ENCODE assay signal across 8 mouse cellular contexts in genomic region chr11:100960540-100960939, GRCm38 (mm10). TPM values are rescaled to one million over a fixed set of nuclear protein-coding genes. Genes with fewer than 3 reads are reported as not detected.
DNase-seq lines count a peak whose midpoint lies in the region; ATAC-seq lines count a peak whose summit lies in the region.

No protein-coding gene starts in this region.

- peaks cover 24% of the 10 kb centered on the region for H3K36me3 ChIP-seq in embryonic facial prominence, embryonic 15.5 days
- H3K36me3 ChIP-seq in heart, embryonic 14.5 days (ENCODE audit: control insufficient read depth, insufficient read depth, low read length): peaks cover 71% of the 10 kb centered on the region

- no peaks in the 10 kb centered on the region for H3K9me3 ChIP-seq in embryonic facial prominence, embryonic 15.5 days (replicated peaks)
- H3K9me3 ChIP-seq in heart, embryonic 14.5 days (ENCODE audit: control insufficient read depth, low read length): no peaks in the 10 kb centered on the region

- peaks cover 19% of the 10 kb centered on the region for H3K27me3 ChIP-seq in embryonic facial prominence, embryonic 15.5 days
- no peaks in the 10 kb centered on the region for H3K27me3 ChIP-seq in heart, embryonic 14.5 days (ENCODE audit: control insufficient read depth, insufficient read depth, low read length)

- H3K9ac ChIP-seq in embryonic facial prominence, embryonic 15.5 days: no peak overlapping the region
- no peak overlapping the region for H3K9ac ChIP-seq in heart, embryonic 14.5 days (ENCODE audit: low read length)

- ATAC-seq in embryonic facial prominence, embryonic 15.5 days (ENCODE audit: insufficient number of reproducible peaks, low FRiP score, low TSS enrichment, low read depth): peak; percentile 51; the same call in 1 of the 2 replicates
- 0 out of 2 replicates have a peak, but pooled peaks have one; percentile 13 for ATAC-seq in heart, embryonic 14.5 days (ENCODE audit: insufficient number of reproducible peaks, insufficient read depth, low FRiP score, low read depth)

- H3K27ac ChIP-seq in embryonic facial prominence, embryonic 15.5 days (replicated peaks): no peak overlapping the region
- H3K27ac ChIP-seq in heart, embryonic 14.5 days (replicated peaks in 1 of 2; ENCODE audit: control insufficient read depth in 1 of 2, insufficient read depth in 1 of 2, low read depth in 2 of 2, low read length in 2 of 2): peak overlapping the region; percentile 41 to 82; a peak in 3 of 4 replicates

- no peak overlapping the region for H3K4me2 ChIP-seq in embryonic facial prominence, embryonic 15.5 days (replicated peaks)
- H3K4me2 ChIP-seq in heart, embryonic 14.5 days (ENCODE audit: low read length): peak overlapping the region; percentile 51

- 17% methylated on average over 6 of the region's 6 CpGs for WGBS in embryonic facial prominence, embryonic 15.5 days
- 13% methylated on average over 6 of the region's 6 CpGs for WGBS in heart, embryonic 14.5 days

- no peak overlapping the region for H3K4me3 ChIP-seq in embryonic facial prominence, embryonic 15.5 days (replicated peaks)
- H3K4me3 ChIP-seq in heart, embryonic 14.5 days (ENCODE audit: control insufficient read depth in 1 of 2, insufficient read depth in 1 of 2, low read depth in 1 of 2, low read length in 2 of 2): no peak overlapping the region

- peak; percentile 77 for DNase-seq in embryo, embryonic 10 days (ENCODE audit: low spot score)
- no peak for DNase-seq in embryo, embryonic 9.5 days (ENCODE audit: extremely low spot score)
- DNase-seq in adipocyte (ENCODE audit: low spot score): peak; percentile 56
- peak; percentile 76 for DNase-seq in kidney, postnatal 10 days
- peak; percentile 90 for DNase-seq in lung, postnatal 25 days (ENCODE audit: low spot score)
- no peak for DNase-seq in B cell, adult 2 months

- peaks cover 67% of the 10 kb centered on the region for H3K4me1 ChIP-seq in embryonic facial prominence, embryonic 15.5 days
- peaks cover 39 to 72% of the 10 kb centered on the region in 2 experiments for H3K4me1 ChIP-seq in heart, embryonic 14.5 days (ENCODE audit: control insufficient read depth in 2 of 2, insufficient read depth in 2 of 2, low read length in 2 of 2)

RNA-seq across cellular contexts. Expression of gene Cavin1, which starts 10.1 kb away (rescaled TPM):
- 330 and 343 TPM in 2 replicates for polyA plus RNA-seq in embryonic facial prominence, embryonic 15.5 days (2015; fragmentation: Nextera tagmentation; extraction: Ambion mirVana)
- polyA plus RNA-seq in heart, embryonic 14.5 days (2014; fragmentation: Nextera tagmentation; extraction: Ambion mirVana): 200 and 204 TPM in 2 replicates

RNA-seq across cellular contexts. Expression of gene Stat3, which starts 21.2 kb away (rescaled TPM):
- 75.6 and 79.3 TPM in 2 replicates for polyA plus RNA-seq in embryonic facial prominence, embryonic 15.5 days (2015; fragmentation: Nextera tagmentation; extraction: Ambion mirVana)
- 51.8 and 53.3 TPM in 2 replicates for polyA plus RNA-seq in heart, embryonic 14.5 days (2014; fragmentation: Nextera tagmentation; extraction: Ambion mirVana)

RNA-seq across cellular contexts. Expression of gene Atp6v0a1, which starts 48.7 kb away (rescaled TPM):
- polyA plus RNA-seq in embryonic facial prominence, embryonic 15.5 days (2015; fragmentation: Nextera tagmentation; extraction: Ambion mirVana): 36.8 and 40.3 TPM in 2 replicates
- 54.8 and 57.2 TPM in 2 replicates for polyA plus RNA-seq in heart, embryonic 14.5 days (2014; fragmentation: Nextera tagmentation; extraction: Ambion mirVana)

Comparison
In these comparisons a context has a peak if more than half of its experiments do, and no peak if none do; other contexts are left out.
1. DNase-seq: peak in embryo, embryonic 10 days (single experiment), adipocyte (single experiment), kidney, postnatal 10 days (single experiment) and lung, postnatal 25 days (single experiment); none in embryo, embryonic 9.5 days (single experiment) and B cell, adult 2 months (0 of 2).